Mouse (Mus musculus) adrenal gland, postnatal 14 days (tissue): ENCODE measurements around the gene Ddx19a. TPM values are rescaled to one million over a fixed set of nuclear protein-coding genes. Genes with fewer than 3 reads are reported as not detected.
"Not testable (repeated sequence)": the region's sequence is repeated elsewhere in the genome, so short reads cannot be mapped to it uniquely, and the experiment has no call there.

ENCODE experiments used
- DNase-seq: peaks from one replicate; pipeline ENCODE4 v3.0.0; 2021; ENCODE audit warnings: mixed read lengths
- microRNA-seq, 2 experiments: library from miRNA; unstranded; fragments of <30 nt; microRNA quantifications; one replicate each; pipeline ENCODE4 v1.2.0; 2021
- total RNA-seq: library from RNA; stranded (reverse); gene quantifications from 2 replicates; pipeline ENCODE4 v1.2.3, GENCODE M21; 2021

Gene Ddx19a
- total RNA-seq, 1 experiment from 2014 or later = 47.4 TPM

GRCm38 (mm10) chr8:110933272-110933671 is 64.3 kb downstream of the Ddx19a start:
- DNase-seq = no peak

GRCm38 (mm10) chr8:110932444-110932843 is 65.2 kb downstream of the Ddx19a start:
- DNase-seq = no peak

- DNase-seq = peak; percentile 74
Measured at GRCm38 (mm10) chr8:110931176-110931939, 66.2 kb downstream of the Ddx19a start.

- not testable (repeated sequence) for DNase-seq
Measured at GRCm38 (mm10) chr8:110929672-110930071, 67.9 kb downstream of the Ddx19a start.

GRCm38 (mm10) chr8:110929066-110929465 is 68.5 kb downstream of the Ddx19a start:
- no peak for DNase-seq

- no peak for DNase-seq
Measured at GRCm38 (mm10) chr8:110928435-110928834, 69.2 kb downstream of the Ddx19a start.

GRCm38 (mm10) chr8:110926690-110927089 is 70.9 kb downstream of the Ddx19a start:
- DNase-seq = no peak

GRCm38 (mm10) chr8:110925691-110926140 is 71.9 kb downstream of the Ddx19a start:
- DNase-seq = no peak

Small RNA genes lying within 50 kb of the gene (microRNA-seq; reads per million reads assigned to microRNA genes)
- gene Gm24103 (0 reads per million in 2 experiments), gene Mir3473d (0 to 0.38 reads per million in 2 experiments)

Other genes with a start within 250 kb of the Ddx19a start
- 7.5 and 9.5 TPM in 2 replicates for gene Il34, start 191.9 kb downstream of the Ddx19a start, total RNA-seq
- gene Cog4, start 151.2 kb downstream of the Ddx19a start, total RNA-seq = 74.1 and 87.0 TPM in 2 replicates
- 68.2 and 79.1 TPM in 2 replicates for gene Sf3b3, start 151.0 kb downstream of the Ddx19a start, total RNA-seq
- 7.6 and 10.4 TPM in 2 replicates for gene Fuk, start 95.3 kb downstream of the Ddx19a start, total RNA-seq
- 18.5 and 21.6 TPM in 2 replicates for gene St3gal2, start 77.9 kb downstream of the Ddx19a start, total RNA-seq
- 12.1 and 12.6 TPM in 2 replicates for gene Ddx19b, start 34.0 kb upstream of the Ddx19a start, total RNA-seq
- gene Aars, start 35.3 kb upstream of the Ddx19a start, total RNA-seq = 83.5 and 95.6 TPM in 2 replicates
- not detected in 2 replicates for gene Exosc6, start 58.5 kb upstream of the Ddx19a start, total RNA-seq
- gene Clec18a, start 94.6 kb upstream of the Ddx19a start, total RNA-seq = 0.19 TPM in 1 of 2 replicates, not detected in the other
- gene Pdpr, start 96.8 kb upstream of the Ddx19a start, total RNA-seq = 41.4 and 47.2 TPM in 2 replicates